Comparison of ENCODE assay signal across 8 mouse cellular contexts in the genomic region with DNA sequence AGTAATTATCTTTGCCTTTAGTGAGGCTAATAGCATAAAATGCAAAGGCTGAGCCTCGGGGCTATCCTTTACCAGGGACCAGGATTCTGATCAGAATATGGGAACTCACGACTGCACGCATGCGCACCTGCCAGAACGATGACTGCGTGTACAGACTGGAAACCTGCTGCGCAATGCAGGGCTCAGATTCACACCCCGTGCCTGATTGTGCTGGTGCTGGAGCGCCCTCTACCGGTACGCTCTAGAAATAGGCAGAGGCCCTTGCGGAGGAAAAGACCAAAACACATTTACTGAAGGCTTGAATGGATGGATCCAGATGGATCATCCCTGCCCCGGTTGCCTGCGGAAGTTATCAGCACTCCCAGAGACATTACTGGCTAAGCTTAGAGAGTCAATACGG. TPM values are rescaled to one million over a fixed set of nuclear protein-coding genes. Genes with fewer than 3 reads are reported as not detected.
A peak's percentile ranks its signal among the peaks of the same experiment; 100 is the strongest.
DNase-seq lines count a peak whose midpoint lies in the region; ATAC-seq and TF ChIP-seq lines count a peak whose summit lies in the region.

No protein-coding gene starts in this region.

- no peak overlapping the region for H3K27ac ChIP-seq in forebrain, embryonic 15.5 days (replicated peaks)
- H3K27ac ChIP-seq in layer of hippocampus, adult 2 months: peak overlapping the region; percentile 2; the same call in 1 of the 2 replicates
- H3K27ac ChIP-seq in lung, embryonic 16.5 days (ENCODE audit: low read length): no peak overlapping the region

- no peaks in the 10 kb centered on the region for H3K36me3 ChIP-seq in forebrain, embryonic 15.5 days
- H3K36me3 ChIP-seq in lung, embryonic 16.5 days (ENCODE audit: control insufficient read depth, insufficient read depth, low read length): no peaks in the 10 kb centered on the region

- peak; percentile 76 for ATAC-seq in forebrain, embryonic 15.5 days (replicated peaks)
- ATAC-seq in lung, embryonic 16.5 days (ENCODE audit: low read depth): peak; percentile 53

- DNase-seq in ES-CJ7 (ENCODE audit: low read depth, low spot score): peak; percentile 98
- peak; percentile 93 for DNase-seq in cerebellum, adult 11 months
- DNase-seq in heart, postnatal 4 days: peak; percentile 94
- peak; percentile 93 to 95 for DNase-seq in layer of hippocampus, adult 2 months (ENCODE audit: low spot score in 2 of 2)
- DNase-seq in ovary, postnatal 10 days (ENCODE audit: low spot score): peak; percentile 79
- DNase-seq in thymus, postnatal 0 days (ENCODE audit: low spot score): peak; percentile 95

- peak; percentile 98 for TF ChIP-seq CTCF in layer of hippocampus, adult 2 months (conservative IDR thresholded peaks at IDR 0.05)

- no peak overlapping the region for H3K4me3 ChIP-seq in forebrain, embryonic 15.5 days
- H3K4me3 ChIP-seq in layer of hippocampus, adult 2 months: no peak overlapping the region
- H3K4me3 ChIP-seq in lung, embryonic 16.5 days (ENCODE audit: low read length): no peak overlapping the region

- H3K9ac ChIP-seq in forebrain, embryonic 15.5 days (replicated peaks): no peak overlapping the region
- no peak overlapping the region for H3K9ac ChIP-seq in lung, embryonic 16.5 days (ENCODE audit: low read length)

- WGBS in forebrain, embryonic 15.5 days: under 1% methylated on average over 15 of the region's 15 CpGs
- under 1% methylated on average over 15 of the region's 15 CpGs for WGBS in lung, embryonic 16.5 days

- H3K4me1 ChIP-seq in forebrain, embryonic 15.5 days: peaks cover 31% of the 10 kb centered on the region
- peaks cover 3% of the 10 kb centered on the region; the same call in 1 of the 2 replicates for H3K4me1 ChIP-seq in lung, embryonic 16.5 days (replicated peaks; ENCODE audit: control insufficient read depth, insufficient read depth, low read length)

- 0 out of 2 replicates have a peak overlapping the region, but pooled peaks have one; percentile 4 for H3K4me2 ChIP-seq in forebrain, embryonic 15.5 days (replicated peaks)
- H3K4me2 ChIP-seq in lung, embryonic 16.5 days (ENCODE audit: low read depth, low read length): no peak overlapping the region

- no peaks in the 10 kb centered on the region for H3K9me3 ChIP-seq in forebrain, embryonic 15.5 days
- H3K9me3 ChIP-seq in lung, embryonic 16.5 days (ENCODE audit: control insufficient read depth, low read length): no peaks in the 10 kb centered on the region

- H3K27me3 ChIP-seq in forebrain, embryonic 15.5 days: no peaks in the 10 kb centered on the region
- H3K27me3 ChIP-seq in lung, embryonic 16.5 days (ENCODE audit: control insufficient read depth, insufficient read depth, low read depth, low read length): no peaks in the 10 kb centered on the region

RNA-seq across cellular contexts. Expression of gene Arl4c, which starts 3.8 kb away (rescaled TPM):
- 38.1 and 42.4 TPM in 2 replicates for polyA plus RNA-seq in forebrain, embryonic 15.5 days (2015; fragmentation: Nextera tagmentation; extraction: Ambion mirVana)
- total RNA-seq in heart, postnatal 4 days (2021): 10 to 100 TPM; 33.0 to 34.9 TPM
- total RNA-seq in layer of hippocampus, adult 2 months (2021): 10 to 100 TPM; 27.6 to 27.7 TPM
- polyA plus RNA-seq in lung, embryonic 16.5 days (2015; fragmentation: Nextera tagmentation; extraction: Ambion mirVana): 15.2 and 17.0 TPM in 2 replicates
- 22.8 and 27.4 TPM in 2 replicates for polyA plus RNA-seq in thymus, postnatal 0 days (2015; fragmentation: Nextera tagmentation; extraction: Ambion mirVana)
